18 mouse cellular contexts compared by ENCODE assay signal in genomic region chr4:103263812-103264396, GRCm38 (mm10). TPM values are rescaled to one million over a fixed set of nuclear protein-coding genes. Genes with fewer than 3 reads are reported as not detected.
DNase-seq lines count a peak whose midpoint lies in the region; ATAC-seq and TF ChIP-seq lines count a peak whose summit lies in the region.
"Had no signal": no experiment of that assay in that cellular context is flagged by ENCODE, and none has a peak within 500 bp of the region (broad histone marks: within the 10 kb centered on the region; RNA-seq: fewer than 3 reads in every experiment).

No protein-coding gene starts in this region.

- H3K27me3 ChIP-seq in kidney, postnatal 0 days (ENCODE audit: insufficient read depth, low read length): no peaks in the 10 kb centered on the region
- no peaks in the 10 kb centered on the region for H3K27me3 ChIP-seq in hindbrain, embryonic 13.5 days
- no peaks in the 10 kb centered on the region for H3K27me3 ChIP-seq in myocyte (ENCODE audit: control insufficient read depth, insufficient read depth, insufficient read length)
- no peaks in the 10 kb centered on the region for H3K27me3 ChIP-seq in thymus, adult 2 months (ENCODE audit: control insufficient read depth, insufficient read depth, low read length)
- H3K27me3 ChIP-seq: embryonic facial prominence, embryonic 13.5 days; forebrain, embryonic 15.5 days; Patski had no signal

- H3K9me3 ChIP-seq in kidney, postnatal 0 days (replicated peaks; ENCODE audit: low read length): no peaks in the 10 kb centered on the region
- H3K9me3 ChIP-seq in hindbrain, embryonic 13.5 days: no peaks in the 10 kb centered on the region
- H3K9me3 ChIP-seq: embryonic facial prominence, embryonic 13.5 days; forebrain, embryonic 15.5 days had no signal

- no peak for TF ChIP-seq POLR2A in myocyte (IDR thresholded peaks at IDR 0.05; ENCODE audit: insufficient read length, low read depth)
- TF ChIP-seq POLR2A in thymus, adult 2 months (IDR thresholded peaks at IDR 0.05; ENCODE audit: control insufficient read depth, extremely low read depth, insufficient read depth, low read length, poor library complexity): no peak

- H3K36me3 ChIP-seq in kidney, postnatal 0 days (ENCODE audit: insufficient read depth, low read length): no peaks in the 10 kb centered on the region
- H3K36me3 ChIP-seq in hindbrain, embryonic 13.5 days: no peaks in the 10 kb centered on the region
- no peaks in the 10 kb centered on the region for H3K36me3 ChIP-seq in myocyte (ENCODE audit: control insufficient read depth, insufficient read depth)
- no peaks in the 10 kb centered on the region for H3K36me3 ChIP-seq in thymus, adult 2 months (ENCODE audit: control insufficient read depth, insufficient read depth, low read length)
- H3K36me3 ChIP-seq: embryonic facial prominence, embryonic 13.5 days; forebrain, embryonic 15.5 days had no signal

- no peak overlapping the region for H3K9ac ChIP-seq in kidney, postnatal 0 days (ENCODE audit: low read depth, low read length)
- H3K9ac ChIP-seq in hindbrain, embryonic 13.5 days: no peak overlapping the region
- H3K9ac ChIP-seq: embryonic facial prominence, embryonic 13.5 days; forebrain, embryonic 15.5 days had no signal

- 21% methylated on average over 8 of the region's 8 CpGs for WGBS in kidney, postnatal 0 days
- 26% methylated on average over 8 of the region's 8 CpGs for WGBS in hindbrain, embryonic 13.5 days
- 72% methylated on average over 8 of the region's 8 CpGs for WGBS in thymus, adult 2 months

- no peak for ATAC-seq in kidney, postnatal 0 days (replicated peaks; ENCODE audit: low FRiP score, low read depth)
- 0 out of 2 replicates have a peak, but pooled peaks have one; percentile 66 for ATAC-seq in hindbrain, embryonic 13.5 days (ENCODE audit: low FRiP score)
- ATAC-seq: forebrain, embryonic 15.5 days; Patski had no signal

- no peak overlapping the region for H3K4me3 ChIP-seq in kidney, postnatal 0 days (replicated peaks; ENCODE audit: low read depth, low read length)
- H3K4me3 ChIP-seq in hindbrain, embryonic 13.5 days: no peak overlapping the region
- H3K4me3 ChIP-seq in myocyte: no peak overlapping the region
- H3K4me3 ChIP-seq in thymus, adult 2 months (ENCODE audit: control insufficient read depth, insufficient read depth, low read length): no peak overlapping the region
- H3K4me3 ChIP-seq: embryonic facial prominence, embryonic 13.5 days; forebrain, embryonic 15.5 days; layer of hippocampus, adult 2 months had no signal

- no peak overlapping the region for H3K27ac ChIP-seq in kidney, postnatal 0 days
- H3K27ac ChIP-seq in hindbrain, embryonic 13.5 days: no peak overlapping the region
- no peak overlapping the region for H3K27ac ChIP-seq in thymus, adult 2 months (ENCODE audit: control insufficient read depth, insufficient read depth, low read length)
- H3K27ac ChIP-seq: embryonic facial prominence, embryonic 13.5 days; forebrain, embryonic 15.5 days; layer of hippocampus, adult 2 months had no signal

- H3K4me2 ChIP-seq in kidney, postnatal 0 days (ENCODE audit: low read length): no peak overlapping the region
- H3K4me2 ChIP-seq in hindbrain, embryonic 13.5 days: no peak overlapping the region
- H3K4me2 ChIP-seq in myocyte (ENCODE audit: low read depth): peak overlapping the region; percentile 13
- H3K4me2 ChIP-seq: embryonic facial prominence, embryonic 13.5 days; forebrain, embryonic 15.5 days had no signal

- H3K79me2 ChIP-seq in myocyte (ENCODE audit: control insufficient read depth, insufficient read depth): no peaks in the 10 kb centered on the region

- peak; percentile 36 for DNase-seq in kidney, postnatal 0 days (ENCODE audit: low spot score)
- DNase-seq in kidney, postnatal 14 days: no peak
- peak; percentile 29 for DNase-seq in NIH3T3 (ENCODE audit: low read depth)
- DNase-seq in ovary, postnatal 14 days (ENCODE audit: low spot score): no peak
- no peak for DNase-seq in thymus, adult 2 months
- DNase-seq in spleen, adult 12 weeks (ENCODE audit: low spot score): no peak
- DNase-seq: adrenal gland, postnatal 14 days; cerebellum, adult 18-20 months; lung, postnatal 14 days; right cerebral cortex, postnatal 14 days had no signal

- H3ac ChIP-seq in myocyte (ENCODE audit: control insufficient read depth, insufficient read length): no peak overlapping the region

- H3K4me1 ChIP-seq in kidney, postnatal 0 days (replicated peaks; ENCODE audit: insufficient read depth, low read length): no peaks in the 10 kb centered on the region
- H3K4me1 ChIP-seq in hindbrain, embryonic 13.5 days (replicated peaks): peaks cover 8% of the 10 kb centered on the region
- no peaks in the 10 kb centered on the region for H3K4me1 ChIP-seq in thymus, adult 2 months (replicated peaks; ENCODE audit: control insufficient read depth, insufficient read depth, low read length)
- H3K4me1 ChIP-seq: embryonic facial prominence, embryonic 13.5 days; forebrain, embryonic 15.5 days had no signal

- no peak for TF ChIP-seq CTCF in kidney, postnatal 0 days (IDR thresholded peaks at IDR 0.05; ENCODE audit: low read depth)
- TF ChIP-seq CTCF in thymus, adult 2 months (IDR thresholded peaks at IDR 0.05; ENCODE audit: borderline replicate concordance, control insufficient read depth, extremely low read depth, insufficient read depth, low read length, poor library complexity): no peak

TF ChIP-seq in myocyte, 11 proteins besides CTCF, POLR2A, EP300 and RAD21:
- TF ChIP-seq MYOG (IDR thresholded peaks at IDR 0.05; ENCODE audit: control insufficient read depth in 1 of 3, insufficient read depth in 1 of 3, insufficient read length in 2 of 3, low read depth in 2 of 3) (no peak), POLR2AphosphoS2 (IDR thresholded peaks at IDR 0.05; ENCODE audit: insufficient read length, low read depth) (no peak), MAX (IDR thresholded peaks at IDR 0.05; ENCODE audit: low read depth) (no peak), TCF3 (IDR thresholded peaks at IDR 0.05; ENCODE audit: insufficient read length, low read depth) (no peak), USF1 (IDR thresholded peaks at IDR 0.05; ENCODE audit: low read depth) (no peak), E2F4 (IDR thresholded peaks at IDR 0.05; ENCODE audit: insufficient read depth) (no peak), SRF (IDR thresholded peaks at IDR 0.05; ENCODE audit: control insufficient read depth, insufficient read length, low read depth) (no peak), CEBPB (IDR thresholded peaks at IDR 0.05; ENCODE audit: insufficient read depth, poor library complexity, severe bottlenecking) (no peak), MYOD1 (IDR thresholded peaks at IDR 0.05; ENCODE audit: control insufficient read depth in 1 of 3, insufficient read length in 2 of 3, low read depth in 2 of 3) (no peak)

RNA-seq across cellular contexts. Expression of gene 4921539E11Rik, which starts 26.8 kb away (rescaled TPM):
- not detected in 2 replicates for polyA plus RNA-seq in kidney, postnatal 0 days (2015; fragmentation: Nextera tagmentation; extraction: Ambion mirVana)
- polyA plus RNA-seq in hindbrain, embryonic 13.5 days (2015; fragmentation: Nextera tagmentation; extraction: Ambion mirVana): not detected in 2 replicates
- not detected for polyA plus RNA-seq in myocyte (2012; fragmentation: generic; extraction: Trizol)
- polyA plus RNA-seq in thymus, adult 2 months (2012; rRNA removed): not detected in 2 replicates
- polyA plus RNA-seq: embryonic facial prominence, embryonic 13.5 days; forebrain, embryonic 15.5 days; gonadal fat pad, adult 2 months; limb, embryonic 11.5 days; Patski had no signal

RNA-seq across cellular contexts. Expression of gene Slc35d1, which starts 48.9 kb away (rescaled TPM):
- polyA plus RNA-seq in kidney, postnatal 0 days (2015; fragmentation: Nextera tagmentation; extraction: Ambion mirVana): 8.2 and 9.4 TPM in 2 replicates
- polyA plus RNA-seq in hindbrain, embryonic 13.5 days (2015; fragmentation: Nextera tagmentation; extraction: Ambion mirVana): 5.4 and 6.6 TPM in 2 replicates
- 4.2 TPM for polyA plus RNA-seq in myocyte (2012; fragmentation: generic; extraction: Trizol)
- 16.0 and 19.9 TPM in 2 replicates for polyA plus RNA-seq in thymus, adult 2 months (2012; rRNA removed)

RNA-seq across cellular contexts. Expression of gene Oma1, which starts 49.7 kb away (rescaled TPM):
- polyA plus RNA-seq in kidney, postnatal 0 days (2015; fragmentation: Nextera tagmentation; extraction: Ambion mirVana): 24.0 and 24.2 TPM in 2 replicates
- 7.9 and 10.0 TPM in 2 replicates for polyA plus RNA-seq in hindbrain, embryonic 13.5 days (2015; fragmentation: Nextera tagmentation; extraction: Ambion mirVana)
- polyA plus RNA-seq in myocyte (2012; fragmentation: generic; extraction: Trizol): 7.2 TPM
- 32.2 and 37.0 TPM in 2 replicates for polyA plus RNA-seq in thymus, adult 2 months (2012; rRNA removed)

Comparison
In these comparisons a context has a peak if more than half of its experiments do, and no peak if none do; other contexts are left out.
1. DNase-seq: peak in kidney, postnatal 0 days (single experiment) and NIH3T3 (single experiment); none in kidney, postnatal 14 days (single experiment), ovary, postnatal 14 days (single experiment), thymus, adult 2 months (single experiment) and spleen, adult 12 weeks (single experiment).